Mouse (Mus musculus) liver, embryonic 16.5 days (tissue): ENCODE measurements at regions not wholly inside any gene's neighbourhood (a gene's known extent, or its start where the extent isn't known, plus 50 kb on each side); places are given as distances from the start of the nearest gene placed in this dataset.
A peak's percentile ranks its signal among the peaks of the same experiment; 100 is the strongest.
"Not testable (repeated sequence)": the region's sequence is repeated elsewhere in the genome, so short reads cannot be mapped to it uniquely, and the experiment has no call there.

ENCODE experiments used
- ATAC-seq: fragments of 200-750 bp; cut with Nextera tagmentation; 2 replicates; pipeline ENCODE4 v1.8.0; 2017; ENCODE audit warnings: low read depth, mild to moderate bottlenecking, moderate number of reproducible peaks, moderate library complexity
- H3K27ac ChIP-seq: fragments of 300-500 bp; sonication (generic); 2 replicates; pipeline ENCODE4 v1.5.1; 2014; ENCODE audit warnings: mild to moderate bottlenecking, low read length
- H3K27me3 ChIP-seq: fragments of 300-500 bp; sonication (generic); 2 replicates; pipeline ENCODE4 v1.6.1; 2014; ENCODE audit warnings: low read depth, low read length, mixed read lengths; ENCODE audit not compliant: control insufficient read depth, insufficient read depth
- H3K36me3 ChIP-seq: fragments of 300-500 bp; sonication (generic); 2 replicates; pipeline ENCODE4 v1.6.1; 2014; ENCODE audit warnings: mild to moderate bottlenecking; ENCODE audit not compliant: control insufficient read depth, insufficient read depth
- H3K4me1 ChIP-seq: fragments of 300-500 bp; sonication (generic); 2 replicates; pipeline ENCODE4 v1.6.1; 2014; ENCODE audit warnings: low read depth, low read length, mixed read lengths; ENCODE audit not compliant: control insufficient read depth
- H3K4me2 ChIP-seq: fragments of 300-500 bp; sonication (generic); 2 replicates; pipeline ENCODE4 v1.6.1; 2014; ENCODE audit warnings: low read depth, low read length, mixed read lengths
- H3K4me3 ChIP-seq: fragments of 300-500 bp; sonication (generic); 2 replicates; pipeline ENCODE4 v1.5.1; 2014; ENCODE audit warnings: low read depth, mild to moderate bottlenecking, low read length
- H3K9ac ChIP-seq: fragments of 300-500 bp; sonication (generic); 2 replicates; pipeline ENCODE4 v1.6.1; 2014; ENCODE audit warnings: low read depth, low read length
- H3K9me3 ChIP-seq: fragments of 300-500 bp; sonication (generic); replicated peaks from 2 replicates; pipeline ENCODE4 v1.6.1; 2016; ENCODE audit warnings: low read length; ENCODE audit not compliant: control insufficient read depth
- WGBS: fragments of 180-500 bp; shearing (Covaris S2); extraction: QIAGEN DNeasy Blood & Tissue Kit; methylation state at CpG from one replicate; pipeline ENCODE4 v1.1.7; 2014; ENCODE audit not compliant: insufficient replicate concordance; 5-methylcytosine and 5-hydroxymethylcytosine counted together

DNA sequence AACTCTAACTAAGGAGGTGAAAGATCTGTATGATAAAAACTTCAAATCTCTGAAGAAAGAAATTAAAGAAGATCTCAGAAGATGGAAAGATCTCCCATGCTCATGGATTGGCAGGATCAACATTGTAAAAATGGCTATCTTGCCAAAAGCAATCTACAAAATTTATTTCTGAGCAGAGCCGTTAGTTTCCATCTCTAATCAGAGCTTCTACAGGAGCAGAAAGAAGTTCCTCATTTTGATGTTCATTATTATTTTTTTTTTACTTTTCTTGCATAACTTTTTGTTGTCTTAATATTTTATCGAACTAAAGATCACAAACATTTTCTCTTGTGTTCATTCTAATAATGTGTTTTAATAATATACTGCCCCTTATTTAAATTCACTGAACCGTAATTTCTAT is 1825.6 kb upstream of the Nudt12 start:
- not testable (repeated sequence) for H3K9ac ChIP-seq, H3K4me2 ChIP-seq, H3K4me3 ChIP-seq, H3K27me3 ChIP-seq, H3K27ac ChIP-seq, H3K36me3 ChIP-seq, H3K9me3 ChIP-seq, ATAC-seq, H3K4me1 ChIP-seq
- 63% methylated on average over 3 of the region's 3 CpGs for WGBS

DNA sequence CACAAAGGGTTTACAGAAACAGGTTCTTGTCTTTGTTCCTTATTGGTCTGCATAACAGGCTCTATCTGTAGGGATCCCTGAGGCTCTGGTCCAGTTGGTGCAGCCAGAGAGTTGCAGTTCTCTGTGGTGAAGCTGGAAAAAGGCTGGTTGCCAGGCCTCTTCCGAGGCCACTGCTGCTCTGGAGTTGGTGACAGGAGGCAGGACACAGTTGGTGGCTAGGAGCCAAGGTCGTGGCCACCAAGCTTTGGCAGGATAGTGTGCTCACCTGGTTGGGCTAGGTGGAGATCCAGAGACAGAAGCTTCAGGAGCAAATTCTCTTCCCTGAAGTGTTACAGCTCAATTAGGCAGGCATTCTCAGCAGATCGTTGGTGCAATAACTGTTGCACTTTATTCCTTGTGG is 1819.4 kb upstream of the Nudt12 start:
- Histone ChIP-seq H3K36me3 (no peaks in the 10 kb centered on the region), H3K27ac (no peak overlapping the region), H3K4me1 (no peaks in the 10 kb centered on the region), H3K9ac (no peak overlapping the region), H3K4me3 (no peak overlapping the region), H3K4me2 (no peak overlapping the region), H3K27me3 (no peaks in the 10 kb centered on the region), H3K9me3 (no peaks in the 10 kb centered on the region)
- no peak for ATAC-seq
- 56% methylated on average over 3 of the region's 3 CpGs for WGBS

DNA sequence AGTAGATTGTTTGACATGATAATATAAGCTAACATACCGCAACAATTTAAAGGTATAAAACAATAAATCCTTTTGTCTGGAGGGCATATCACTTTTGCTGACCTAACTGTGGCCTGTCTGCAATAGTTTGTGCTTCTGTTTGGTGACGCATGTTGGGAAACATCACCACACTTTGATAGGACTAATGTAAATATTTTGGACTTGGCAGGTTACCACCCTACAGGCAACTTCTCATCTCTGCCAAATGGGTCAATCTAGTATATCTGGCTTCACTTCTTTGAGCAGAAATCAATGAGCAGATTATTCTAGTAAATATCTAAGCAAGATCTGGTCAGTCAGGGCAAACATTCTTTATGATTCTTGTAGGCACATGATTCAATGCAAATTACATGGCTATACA is 1817.3 kb upstream of the Nudt12 start:
- H3K36me3 ChIP-seq, result no peaks in the 10 kb centered on the region
- H3K27ac ChIP-seq, result no peak overlapping the region
- no peaks in the 10 kb centered on the region for H3K27me3 ChIP-seq
- WGBS, result 66% methylated on average over 2 of the region's 2 CpGs
- ATAC-seq, result no peak
- H3K9me3 ChIP-seq, result no peaks in the 10 kb centered on the region
- no peaks in the 10 kb centered on the region for H3K4me1 ChIP-seq
- no peak overlapping the region for H3K4me3 ChIP-seq
- no peak overlapping the region for H3K4me2 ChIP-seq
- no peak overlapping the region for H3K9ac ChIP-seq

DNA sequence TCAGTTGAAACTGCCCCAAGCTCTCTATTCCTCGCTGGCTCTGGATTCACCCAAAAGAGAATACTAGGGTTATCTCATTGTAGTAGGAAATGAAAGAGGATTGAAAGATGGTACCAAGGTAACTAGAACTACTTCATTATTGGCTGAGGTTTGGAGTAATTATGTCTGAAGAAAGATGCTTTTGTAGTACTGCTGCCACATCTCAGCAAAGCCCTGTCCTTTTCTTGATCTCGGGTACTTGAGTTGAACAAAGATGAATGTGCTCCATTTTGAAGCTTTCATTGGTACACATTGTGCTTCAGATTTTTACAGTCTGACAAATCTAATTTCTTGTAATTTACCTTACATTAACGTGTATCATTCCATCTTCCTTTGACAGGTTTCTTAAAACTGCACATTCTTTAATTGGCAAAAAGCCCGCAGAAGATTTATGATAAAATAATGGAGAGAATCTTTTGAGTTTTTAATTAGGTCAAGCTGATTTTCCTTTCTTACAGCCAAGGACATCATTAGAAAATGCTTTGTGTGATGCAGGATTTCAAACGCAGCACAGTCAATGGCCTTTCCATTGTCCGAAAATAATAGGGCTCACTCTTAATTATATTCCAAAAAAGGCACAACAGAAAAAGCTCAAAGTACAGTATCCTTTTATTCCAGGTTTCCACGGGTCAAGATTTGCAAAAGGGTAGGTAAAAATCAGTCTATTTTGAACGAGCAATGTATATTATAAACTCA is 1791.7 kb upstream of the Nudt12 start:
- Histone ChIP-seq H3K4me2 (no peak overlapping the region), H3K36me3 (no peaks in the 10 kb centered on the region), H3K27ac (no peak overlapping the region), H3K9me3 (no peaks in the 10 kb centered on the region), H3K4me3 (no peak overlapping the region), H3K27me3 (no peaks in the 10 kb centered on the region), H3K9ac (no peak overlapping the region), H3K4me1 (no peaks in the 10 kb centered on the region)
- ATAC-seq, result no peak
- WGBS, result 55% methylated on average over 8 of the region's 8 CpGs

DNA sequence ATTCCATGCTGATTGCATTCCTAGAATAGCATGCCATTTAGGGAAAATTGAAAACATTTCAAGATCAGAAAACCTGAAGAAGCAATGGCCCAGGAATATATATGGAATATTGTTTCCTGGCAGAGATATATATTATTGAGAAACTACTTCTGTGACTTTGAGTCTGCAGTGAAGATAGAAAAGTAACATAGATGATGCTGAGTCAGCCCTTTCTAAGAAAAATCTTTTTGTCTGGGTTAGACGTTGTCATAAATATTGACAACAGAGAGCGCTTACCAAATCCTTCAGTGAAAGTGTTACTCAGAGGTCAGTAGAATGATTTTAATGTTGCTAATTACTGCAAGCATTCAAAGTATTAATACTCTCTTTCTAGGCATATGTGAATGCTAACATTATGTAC is 1749.1 kb upstream of the Nudt12 start:
- no peaks in the 10 kb centered on the region for H3K27me3 ChIP-seq
- H3K27ac ChIP-seq, result no peak overlapping the region
- H3K36me3 ChIP-seq, result no peaks in the 10 kb centered on the region
- H3K4me2 ChIP-seq, result no peak overlapping the region
- H3K4me3 ChIP-seq, result no peak overlapping the region
- WGBS, result 69% methylated on average over 2 of the region's 2 CpGs
- H3K9ac ChIP-seq, result no peak overlapping the region
- no peak for ATAC-seq
- H3K4me1 ChIP-seq, result no peaks in the 10 kb centered on the region
- no peaks in the 10 kb centered on the region for H3K9me3 ChIP-seq

DNA sequence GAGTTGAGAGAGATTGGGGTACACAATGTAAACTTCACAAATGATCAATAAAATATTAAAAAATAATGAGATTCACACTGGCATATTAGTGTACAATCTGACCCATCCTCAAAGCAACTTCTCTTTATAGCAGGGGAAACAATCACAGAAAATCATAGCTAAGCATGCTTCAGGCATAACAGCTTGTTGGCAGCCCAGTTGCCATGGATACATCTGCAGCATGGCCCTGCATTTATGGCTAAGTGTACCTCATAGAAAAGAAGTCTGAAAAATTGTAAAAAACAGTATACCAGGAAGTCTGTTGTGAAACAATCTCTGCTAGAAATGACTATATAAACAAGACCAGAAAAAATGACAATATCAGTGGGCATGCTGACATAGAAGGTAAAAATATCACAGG is 1747.9 kb upstream of the Nudt12 start:
- Histone ChIP-seq H3K27me3 (no peaks in the 10 kb centered on the region), H3K27ac (no peak overlapping the region), H3K4me2 (no peak overlapping the region), H3K9ac (no peak overlapping the region), H3K9me3 (no peaks in the 10 kb centered on the region), H3K4me3 (no peak overlapping the region), H3K4me1 (no peaks in the 10 kb centered on the region), H3K36me3 (no peaks in the 10 kb centered on the region)
- no peak for ATAC-seq

DNA sequence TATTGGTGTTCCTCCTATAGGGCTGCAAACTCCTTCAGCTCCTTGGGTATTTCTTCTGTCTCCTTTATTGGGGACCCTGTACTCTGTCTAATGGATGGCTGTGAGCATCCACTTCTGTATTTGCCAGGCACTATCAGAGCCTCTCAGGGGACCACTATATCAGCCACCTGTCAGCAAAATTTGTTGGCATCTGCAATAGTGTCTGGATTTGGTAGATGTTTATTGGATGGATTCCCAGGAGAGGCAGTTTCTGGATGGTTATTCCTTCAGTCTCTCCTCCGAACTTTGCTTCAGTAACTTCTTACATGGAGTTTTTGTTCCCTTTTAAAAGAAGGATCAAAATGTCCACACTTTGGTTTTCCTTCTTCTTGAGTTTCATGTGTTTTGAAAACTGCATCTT is 1729.7 kb upstream of the Nudt12 start:
- no peak overlapping the region for H3K9ac ChIP-seq
- no peak overlapping the region for H3K4me3 ChIP-seq
- H3K36me3 ChIP-seq, result no peaks in the 10 kb centered on the region
- no peaks in the 10 kb centered on the region for H3K27me3 ChIP-seq
- ATAC-seq, result no peak
- H3K4me2 ChIP-seq, result no peak overlapping the region
- H3K4me1 ChIP-seq, result no peaks in the 10 kb centered on the region
- WGBS, result 38% methylated on average over 1 of the region's 1 CpGs
- no peaks in the 10 kb centered on the region; the same call in 1 of the 2 replicates for H3K9me3 ChIP-seq
- no peak overlapping the region for H3K27ac ChIP-seq

DNA sequence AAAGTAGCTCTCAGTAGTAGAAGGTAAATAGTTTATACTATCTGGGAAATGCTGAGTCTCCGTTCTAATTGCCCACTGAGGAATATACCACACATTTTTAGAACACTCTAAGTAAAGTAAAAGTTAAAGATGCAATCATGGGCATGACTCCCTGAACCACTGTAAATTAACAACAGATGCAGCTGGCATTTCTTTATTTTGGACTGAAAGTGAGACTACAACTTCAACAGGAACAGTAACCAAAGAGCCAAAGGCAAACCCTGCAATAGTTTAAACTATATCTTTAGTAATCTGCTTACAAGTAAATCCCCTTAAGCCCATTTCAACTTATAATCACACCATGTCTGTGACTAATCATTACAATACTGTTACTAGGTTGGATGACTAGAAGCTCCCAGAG is 1725.0 kb upstream of the Nudt12 start:
- Histone ChIP-seq H3K9ac (no peak overlapping the region), H3K27me3 (no peaks in the 10 kb centered on the region), H3K4me2 (no peak overlapping the region), H3K27ac (no peak overlapping the region), H3K9me3 (no peaks in the 10 kb centered on the region), H3K36me3 (no peaks in the 10 kb centered on the region), H3K4me3 (no peak overlapping the region), H3K4me1 (no peaks in the 10 kb centered on the region)
- no peak for ATAC-seq
- 57% methylated on average over 1 of the region's 1 CpGs for WGBS

DNA sequence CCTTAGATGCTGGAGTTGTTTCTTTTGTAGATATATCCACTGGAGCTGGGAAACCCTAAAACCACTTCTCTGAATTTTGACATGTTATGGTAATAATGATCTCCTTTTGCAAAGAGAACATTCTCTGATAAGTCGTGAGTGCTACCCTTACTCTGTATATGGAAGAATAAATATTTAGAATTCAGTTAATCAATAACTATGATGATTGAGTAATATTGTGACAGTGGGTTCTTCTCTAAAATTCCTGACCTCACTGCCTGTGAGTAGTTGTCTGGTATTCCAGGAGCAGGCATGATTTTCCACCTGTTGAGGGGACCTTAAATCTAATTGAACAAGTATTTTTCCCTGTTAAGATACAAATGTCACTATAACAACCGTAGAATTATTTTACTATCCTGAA is 1707.0 kb upstream of the Nudt12 start:
- H3K36me3 ChIP-seq, result no peaks in the 10 kb centered on the region
- 64% methylated on average over 2 of the region's 2 CpGs for WGBS
- H3K9me3 ChIP-seq, result no peaks in the 10 kb centered on the region
- no peaks in the 10 kb centered on the region for H3K27me3 ChIP-seq
- no peak overlapping the region for H3K4me3 ChIP-seq
- no peaks in the 10 kb centered on the region for H3K4me1 ChIP-seq
- no peak overlapping the region for H3K4me2 ChIP-seq
- ATAC-seq, result peak; percentile 67
- H3K9ac ChIP-seq, result no peak overlapping the region
- H3K27ac ChIP-seq, result no peak overlapping the region
